Mouse (Mus musculus): ENCODE results near the gene Gimap3.

GRCm38 (mm10) chr6:48768933-48769332 lies 1.7 kb downstream of the Gimap3 start:
- no peak for TF ChIP-seq POLR2A (IDR thresholded peaks at IDR 0.05; ENCODE audit: borderline replicate concordance, control insufficient read depth, low read depth, low read length)
- TF ChIP-seq CTCF (IDR thresholded peaks at IDR 0.05; ENCODE audit: control insufficient read depth, insufficient read depth, low read length) = no peak
